Mouse (Mus musculus): Measurements from ENCODE around the gene Erich6. TPM values are rescaled to one million over a fixed set of nuclear protein-coding genes. Genes with fewer than 3 reads are reported as not detected.

Gene Erich6
- total RNA-seq, 2 experiments from 2014 or later = not detected

DNA sequence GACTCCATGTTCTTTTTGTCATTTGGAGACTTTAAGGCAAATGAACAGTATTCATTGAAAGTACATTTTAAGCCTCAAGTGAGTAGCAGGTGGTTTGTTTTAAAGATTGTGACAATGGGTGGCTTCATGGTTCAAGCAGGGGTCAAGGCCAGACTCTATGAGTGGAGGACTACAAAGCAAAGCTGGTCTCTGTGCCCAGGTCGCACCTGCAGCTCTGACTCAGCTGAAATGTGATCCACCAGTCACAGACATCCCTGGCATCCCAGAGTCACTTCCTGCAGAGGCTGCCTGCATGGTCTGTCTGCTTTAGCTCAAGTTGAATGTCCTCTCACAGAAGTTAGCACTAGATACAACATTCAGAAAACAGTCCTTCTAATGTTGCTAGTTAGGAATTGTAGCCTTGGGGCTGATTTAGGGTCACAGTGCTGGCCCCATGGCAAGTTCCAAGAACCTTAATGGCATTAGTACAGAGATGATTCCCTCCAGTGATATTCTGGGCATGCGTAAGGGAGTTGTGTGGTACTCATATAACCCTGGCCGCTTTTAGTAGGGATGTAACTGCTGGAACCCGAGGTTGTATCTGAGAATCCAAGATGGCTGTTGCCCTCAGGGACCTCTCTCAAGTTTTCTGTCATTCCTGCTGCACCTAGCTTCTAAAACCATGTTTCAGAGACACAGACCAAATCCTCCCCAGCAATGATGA, 35.6 kb upstream of the Erich6 start:
- intact Hi-C loops (cut with DNase I) = no loop called here
- no peak overlapping the region for H3K4me3 ChIP-seq
- no peak for TF ChIP-seq CTCF (IDR thresholded peaks at IDR 0.05)
- no peak for DNase-seq
- H3K27ac ChIP-seq = peak overlapping the region; percentile 20; the same call in 1 of the 2 replicates

DNA sequence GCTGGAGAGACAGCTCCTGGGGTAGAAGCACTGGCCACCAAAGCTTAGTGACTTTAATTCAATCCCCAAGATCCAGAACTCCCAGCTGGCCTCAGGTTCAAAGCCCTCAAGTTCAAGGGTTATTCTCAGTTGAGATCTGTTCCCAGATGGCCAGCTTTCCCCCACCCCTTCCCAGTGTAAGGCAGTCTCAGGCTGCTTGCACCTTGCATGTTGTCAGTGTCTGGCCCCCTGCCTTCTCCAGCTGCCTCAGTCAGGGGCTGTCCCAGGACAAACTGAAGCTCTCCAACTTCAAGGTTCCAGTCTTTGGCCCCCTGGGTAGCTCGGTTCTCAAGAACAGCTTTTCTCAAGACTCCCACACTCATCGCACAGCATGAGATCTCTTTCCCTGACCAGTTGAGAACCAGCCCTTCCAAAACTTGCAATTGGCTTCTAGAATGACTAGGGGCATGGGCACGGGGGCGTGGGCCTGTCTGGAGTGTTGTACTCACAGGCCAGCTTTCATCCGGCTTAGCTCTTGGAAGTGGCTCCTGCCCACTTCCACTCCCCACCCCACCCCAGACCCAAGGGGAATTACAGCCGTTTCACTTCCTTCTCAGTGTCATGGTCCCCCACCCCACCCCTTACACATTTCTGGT, 34.7 kb upstream of the Erich6 start:
- DNase-seq = no peak
- Histone ChIP-seq H3K27ac (peak overlapping the region; percentile 20; the same call in 1 of the 2 replicates), H3K4me3 (no peak overlapping the region)
- TF ChIP-seq CTCF (IDR thresholded peaks at IDR 0.05) = no peak
- intact Hi-C loops (cut with DNase I) = no loop called here

DNA sequence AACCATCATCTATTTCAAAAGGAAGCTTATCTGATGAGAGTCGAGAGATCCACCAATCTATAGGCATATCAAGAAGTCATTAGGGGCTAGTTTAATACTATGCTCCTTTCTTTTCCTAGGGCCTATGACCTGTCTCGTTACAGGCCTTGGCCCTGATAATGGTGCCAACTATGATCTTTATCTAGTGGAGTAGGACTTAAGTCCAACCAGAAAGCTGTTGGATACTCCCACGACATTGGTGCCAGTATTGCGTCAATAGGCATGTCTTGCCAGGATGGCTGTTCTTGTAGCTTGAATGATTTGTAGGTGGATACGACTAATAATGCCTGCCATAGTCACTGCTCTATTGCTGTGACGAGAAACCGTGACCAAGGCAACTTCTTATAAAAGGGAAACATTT, 27.0 kb upstream of the Erich6 start:
- TF ChIP-seq CTCF (IDR thresholded peaks at IDR 0.05) = no peak
- no peak for DNase-seq
- intact Hi-C loops (cut with DNase I) = no loop called here
- Histone ChIP-seq H3K27ac (no peak overlapping the region), H3K4me3 (no peak overlapping the region)

DNA sequence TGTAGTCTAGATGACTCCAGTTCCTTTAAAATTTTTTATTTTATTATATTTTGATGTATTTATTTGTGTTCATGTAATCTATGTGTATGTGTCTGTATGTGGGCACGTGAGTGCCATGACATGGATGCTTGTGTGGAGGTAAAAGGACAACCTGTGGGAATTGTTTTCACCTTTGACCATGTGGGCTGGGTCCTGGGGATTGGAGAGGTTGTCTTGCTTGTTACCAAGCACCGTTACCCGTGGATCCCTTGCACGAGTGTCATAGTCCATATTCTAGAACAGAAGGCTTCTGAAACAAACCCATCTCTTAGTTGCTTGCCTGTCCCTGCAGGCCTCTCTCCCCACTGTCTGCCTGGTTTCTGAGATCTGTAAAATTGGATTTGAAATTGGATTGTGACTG, 23.6 kb upstream of the Erich6 start:
- Histone ChIP-seq H3K27ac (no peak overlapping the region), H3K4me3 (no peak overlapping the region)
- intact Hi-C loops (cut with DNase I) = no loop called here
- no peak for DNase-seq
- TF ChIP-seq CTCF (IDR thresholded peaks at IDR 0.05) = no peak

DNA sequence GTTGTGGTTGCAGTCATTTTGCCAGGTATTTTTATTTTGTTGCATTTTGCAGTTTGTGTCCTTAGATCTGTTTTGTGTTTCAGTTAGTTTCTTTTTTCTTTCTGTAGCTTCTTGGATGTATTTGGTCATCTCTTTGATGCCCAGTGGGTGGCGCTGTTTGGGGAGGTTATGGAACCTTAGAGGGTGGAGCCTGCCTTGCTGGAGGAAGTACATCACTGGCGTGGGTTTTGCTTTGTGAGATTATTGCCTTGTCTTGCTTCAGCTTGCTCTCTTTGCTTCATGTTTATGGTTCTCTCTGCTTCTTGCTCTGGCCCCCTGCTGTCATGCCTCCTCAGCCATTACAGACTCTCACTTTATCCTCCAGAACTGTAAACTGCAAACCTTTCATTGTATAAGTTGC, 20.3 kb upstream of the Erich6 start:
- H3K27ac ChIP-seq = no peak overlapping the region
- peak; percentile 71 for DNase-seq
- peak overlapping the region; percentile 46 for H3K4me3 ChIP-seq
- peak; percentile 71 for TF ChIP-seq CTCF (IDR thresholded peaks at IDR 0.05)
- intact Hi-C loops (cut with DNase I) = loop anchor here (5.0 to 10.0 kb wide), 2 partner anchors 70 to 243 kb away; partner anchors contain the start of gene Tsc22d2

DNA sequence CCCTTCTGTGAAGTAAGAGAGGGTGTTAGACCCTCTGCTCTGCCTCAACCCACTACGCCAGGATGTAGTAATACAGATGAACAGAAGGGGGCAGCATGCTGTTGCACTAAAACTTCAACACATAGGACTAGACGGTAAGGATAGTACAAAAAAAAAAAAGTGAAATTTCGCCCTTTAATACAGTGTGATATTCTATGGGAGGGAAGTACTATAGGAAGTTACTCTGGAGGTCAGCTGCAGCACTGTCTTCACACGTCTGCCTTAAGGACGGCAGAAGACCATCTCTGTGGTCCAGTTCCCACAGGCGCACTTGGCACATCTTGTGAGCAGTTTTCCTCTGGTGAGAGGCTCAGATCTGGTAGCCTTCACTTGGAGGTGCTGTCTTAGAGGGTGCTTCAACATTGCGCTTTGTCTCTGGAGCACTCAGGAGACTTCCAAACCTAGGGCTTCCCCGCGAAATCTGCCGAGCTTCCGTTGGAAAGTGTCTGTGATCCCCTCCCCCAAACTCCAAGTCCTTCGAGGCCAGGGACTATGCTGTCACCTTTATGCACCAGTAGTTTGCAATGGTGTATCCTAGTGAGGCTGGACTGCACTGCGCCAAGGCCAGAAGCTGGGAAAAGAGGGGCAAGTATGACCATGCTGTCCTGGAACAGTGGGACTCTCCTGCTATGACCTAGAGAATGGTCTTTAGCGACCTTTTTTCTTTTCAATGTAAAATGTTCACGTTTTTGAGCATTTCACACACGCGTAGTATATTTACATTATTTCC, 18.5 kb upstream of the Erich6 start:
- H3K4me3 ChIP-seq = 0 out of 2 replicates have a peak overlapping the region, but pooled peaks have one; percentile 33
- no peak overlapping the region for H3K27ac ChIP-seq
- peak; percentile 47 for DNase-seq
- intact Hi-C loops (cut with DNase I) = loop anchor here (1.0 to 10.0 kb wide), 4 partner anchors 36 to 241 kb away; partner anchors contain the start of gene Tsc22d2
- peak; percentile 93 for TF ChIP-seq CTCF (IDR thresholded peaks at IDR 0.05)

DNA sequence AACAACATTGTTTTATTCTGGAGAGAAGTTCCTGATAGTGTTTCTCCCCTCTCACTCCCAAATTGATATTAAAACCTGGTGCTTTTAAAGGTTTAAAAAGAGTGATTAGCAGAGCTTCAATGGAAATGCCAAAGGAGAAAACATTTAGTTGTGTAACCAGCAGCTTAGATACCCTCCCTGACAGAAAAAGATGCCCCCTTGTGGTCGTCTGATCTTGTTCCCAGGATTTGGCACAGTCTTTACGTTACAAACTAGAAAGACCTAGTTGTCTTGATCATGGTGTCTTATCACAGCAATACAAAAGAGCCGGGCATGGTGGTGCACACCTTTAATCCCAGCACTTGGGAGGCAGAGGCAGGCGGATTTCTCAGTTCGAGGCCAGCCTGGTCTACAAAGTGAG, 16.9 kb upstream of the Erich6 start:
- intact Hi-C loops (cut with DNase I) = loop anchor here (10.0 kb wide), 1 partner anchor 239 kb away; the partner anchor contains the start of gene Tsc22d2

DNA sequence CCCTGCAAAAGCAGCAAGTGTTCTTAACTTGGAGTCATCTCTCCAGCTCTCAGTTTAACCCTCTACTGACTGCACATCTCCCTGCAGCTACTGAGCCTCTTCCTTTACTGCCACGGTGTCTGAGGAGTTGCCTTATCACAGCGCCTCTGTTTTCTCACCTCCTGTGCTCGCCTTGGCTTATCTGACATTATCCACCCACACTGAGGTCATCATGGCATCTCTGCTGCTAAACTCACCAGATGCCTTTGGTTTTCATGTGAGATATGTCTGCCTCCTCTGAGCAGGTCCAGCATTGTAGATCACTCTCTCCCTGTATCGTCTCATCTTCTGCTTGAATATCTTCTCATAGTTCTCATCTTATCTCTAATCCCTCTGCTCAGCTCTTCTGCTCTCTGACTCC, 13.3 kb upstream of the Erich6 start:
- no peak for TF ChIP-seq CTCF (IDR thresholded peaks at IDR 0.05)
- no peak overlapping the region for H3K4me3 ChIP-seq
- no peak for DNase-seq
- intact Hi-C loops (cut with DNase I) = loop anchor here (10.0 kb wide), 1 partner anchor 236 kb away; the partner anchor contains the start of gene Tsc22d2
- H3K27ac ChIP-seq = no peak overlapping the region

More for the DNA sequence above, 16.9 kb upstream of the Erich6 start:
- peak; percentile 53 for TF ChIP-seq CTCF (IDR thresholded peaks at IDR 0.05)
- no peak overlapping the region for H3K4me3 ChIP-seq
- no peak overlapping the region for H3K27ac ChIP-seq
- no peak for DNase-seq

DNA sequence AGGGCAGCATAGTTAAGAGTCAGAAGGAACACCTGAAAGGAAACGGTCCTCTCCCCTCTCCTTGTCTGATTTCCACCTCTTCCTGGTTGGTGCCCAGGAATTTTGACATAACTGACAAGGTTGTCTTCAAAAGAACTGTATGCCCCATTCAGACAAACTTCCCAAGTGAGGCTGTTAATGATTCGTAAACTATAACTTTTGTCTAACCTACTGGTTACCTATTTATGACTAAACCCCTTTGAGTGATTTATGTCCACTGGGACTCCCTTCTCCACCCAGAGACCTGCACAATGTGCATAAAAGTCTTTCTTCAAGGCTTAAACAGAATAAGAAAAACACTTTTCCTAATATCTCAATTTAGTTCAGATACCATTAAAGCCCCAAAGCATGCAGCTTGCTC, 10.2 kb upstream of the Erich6 start:
- Histone ChIP-seq H3K27ac (no peak overlapping the region), H3K4me3 (no peak overlapping the region)
- intact Hi-C loops (cut with DNase I) = no loop called here
- no peak for TF ChIP-seq CTCF (IDR thresholded peaks at IDR 0.05)
- DNase-seq = no peak

DNA sequence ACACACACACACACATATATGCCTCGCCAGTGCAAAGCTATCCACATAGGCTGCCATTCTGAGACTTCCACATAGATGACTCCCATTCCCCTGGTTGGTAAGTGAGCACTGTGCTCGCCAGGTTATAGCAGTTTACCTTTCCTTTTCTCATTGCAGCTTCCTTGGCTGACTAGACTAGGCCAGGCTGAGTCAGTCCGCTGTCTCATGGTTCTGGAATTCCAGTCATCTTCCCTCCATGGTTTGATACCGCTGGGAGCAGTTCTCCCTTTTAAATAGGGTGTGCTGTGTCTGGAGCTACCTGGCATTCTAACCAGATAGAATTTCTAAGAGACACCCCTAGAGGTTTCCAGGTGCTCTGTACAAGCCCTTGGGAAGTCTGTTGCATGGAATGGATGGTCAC, 9.2 kb upstream of the Erich6 start:
- H3K27ac ChIP-seq = no peak overlapping the region
- no peak overlapping the region for H3K4me3 ChIP-seq
- no peak for DNase-seq
- TF ChIP-seq CTCF (IDR thresholded peaks at IDR 0.05) = no peak
- intact Hi-C loops (cut with DNase I) = no loop called here

DNA sequence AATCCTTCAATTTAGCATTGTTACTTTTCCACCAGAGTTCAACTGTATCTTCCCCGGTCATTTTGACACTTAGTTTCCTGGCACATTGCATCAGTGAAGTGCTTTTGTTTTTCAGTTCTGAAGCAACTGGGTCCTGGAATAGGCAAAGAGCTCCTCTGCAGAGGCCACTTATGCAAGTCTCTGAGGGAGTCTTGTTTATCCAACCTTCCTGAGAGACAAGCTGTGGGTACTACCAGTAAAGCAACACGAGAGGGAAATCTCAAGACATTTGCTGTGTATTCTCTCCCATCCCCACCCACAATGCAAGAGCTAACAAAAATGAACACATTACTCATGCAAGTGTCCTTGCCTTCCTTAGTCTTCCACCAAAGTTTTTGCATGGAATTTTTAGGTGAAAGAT, 5.3 kb downstream of the Erich6 start:
- TF ChIP-seq CTCF (IDR thresholded peaks at IDR 0.05) = no peak
- intact Hi-C loops (cut with DNase I) = no loop called here
- DNase-seq = no peak
- Histone ChIP-seq H3K27ac (no peak overlapping the region), H3K4me3 (no peak overlapping the region)

DNA sequence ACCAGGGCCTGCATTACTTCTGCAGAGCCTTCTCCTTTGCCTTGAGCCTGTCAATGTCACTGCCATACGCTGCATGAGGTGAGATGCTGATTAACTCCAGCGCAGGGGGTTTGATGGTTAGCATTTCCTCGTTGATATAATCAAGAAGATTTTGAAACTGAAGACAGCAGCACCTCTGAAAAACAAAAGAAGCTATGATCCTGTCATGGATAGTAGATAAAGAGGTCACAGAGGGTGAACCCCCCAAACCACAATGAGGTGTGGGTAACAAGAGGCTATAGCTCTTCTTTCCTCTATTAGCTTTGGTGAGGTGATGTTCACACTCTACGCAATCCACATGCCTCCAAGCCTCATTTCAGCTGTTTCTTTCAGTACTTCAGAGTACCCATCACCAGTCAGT, 12.0 kb downstream of the Erich6 start:
- Histone ChIP-seq H3K4me3 (no peak overlapping the region), H3K27ac (no peak overlapping the region)
- no peak for TF ChIP-seq CTCF (IDR thresholded peaks at IDR 0.05)
- intact Hi-C loops (cut with DNase I) = no loop called here
- DNase-seq = no peak
